Mouse (Mus musculus): ENCODE results near the gene Dmkn. TPM values are rescaled to one million over a fixed set of nuclear protein-coding genes. Genes with fewer than 3 reads are reported as not detected.
"Not testable (repeated sequence)": the region's sequence is repeated elsewhere in the genome, so short reads cannot be mapped to it uniquely, and the experiment has no call there.

The Dmkn gene
- total RNA-seq (2021) = under 1 TPM; 0.46 to 0.97 TPM
- long read RNA-seq, experiment 1 = 0 reads
- long read RNA-seq, experiment 2 = 0 reads

GRCm38 (mm10) chr7:30763456-30763855, at the start of gene Dmkn:
Dmkn (plus strand) TSS chr7:30763756.
- no peak for DNase-seq (ENCODE audit: low spot score)

- DNase-seq (ENCODE audit: low spot score) = peak; percentile 54
Observed at GRCm38 (mm10) chr7:30717006-30717715, 46.4 kb upstream of the Dmkn start.

- no peak for DNase-seq (ENCODE audit: low spot score)
Observed at GRCm38 (mm10) chr7:30717716-30718046, 45.9 kb upstream of the Dmkn start.

GRCm38 (mm10) chr7:30719669-30720068, 43.9 kb upstream of the Dmkn start:
- no peak for DNase-seq (ENCODE audit: low spot score)

- no peak for DNase-seq (ENCODE audit: low spot score)
Observed at GRCm38 (mm10) chr7:30721286-30721685, 42.3 kb upstream of the Dmkn start.

- no peak for DNase-seq (ENCODE audit: low spot score)
Observed at GRCm38 (mm10) chr7:30723274-30723953, 40.1 kb upstream of the Dmkn start.

- no peak for DNase-seq (ENCODE audit: low spot score)
Observed at GRCm38 (mm10) chr7:30728214-30728613, 35.3 kb upstream of the Dmkn start.

- DNase-seq (ENCODE audit: low spot score) = no peak
Observed at GRCm38 (mm10) chr7:30728739-30729395, 34.7 kb upstream of the Dmkn start.

GRCm38 (mm10) chr7:30729396-30730063, 34.0 kb upstream of the Dmkn start, which contains the start of gene Tmem147:
Tmem147 (minus strand) TSS chr7:30729540.
- peak; percentile 95 for DNase-seq (ENCODE audit: low spot score)

GRCm38 (mm10) chr7:30730064-30730722, 33.4 kb upstream of the Dmkn start:
- not testable (repeated sequence) for DNase-seq (ENCODE audit: low spot score)

- DNase-seq (ENCODE audit: low spot score) = no peak
Observed at GRCm38 (mm10) chr7:30736211-30736610, 27.3 kb upstream of the Dmkn start.

GRCm38 (mm10) chr7:30742570-30742969, 21.0 kb upstream of the Dmkn start:
- not testable (repeated sequence) for DNase-seq (ENCODE audit: low spot score)

- DNase-seq (ENCODE audit: low spot score) = not testable (repeated sequence)
Observed at GRCm38 (mm10) chr7:30743617-30744016, 19.9 kb upstream of the Dmkn start, which contains the start of gene Gapdhs. Gapdhs (minus strand) TSS chr7:30743681.

GRCm38 (mm10) chr7:30744022-30744598, 19.4 kb upstream of the Dmkn start:
- no peak for DNase-seq (ENCODE audit: low spot score)

- DNase-seq (ENCODE audit: low spot score) = no peak
Observed at GRCm38 (mm10) chr7:30747525-30748204, 15.9 kb upstream of the Dmkn start.

- no peak for DNase-seq (ENCODE audit: low spot score)
Observed at GRCm38 (mm10) chr7:30749824-30750606, 13.5 kb upstream of the Dmkn start.

- no peak for DNase-seq (ENCODE audit: low spot score)
Observed at GRCm38 (mm10) chr7:30751086-30751669, 12.4 kb upstream of the Dmkn start, which contains the start of gene Sbsn. Sbsn (plus strand) TSS chr7:30751471.

GRCm38 (mm10) chr7:30757001-30757400, 6.6 kb upstream of the Dmkn start:
- no peak for DNase-seq (ENCODE audit: low spot score)

- DNase-seq (ENCODE audit: low spot score) = no peak
Observed at GRCm38 (mm10) chr7:30758853-30759252, 4.7 kb upstream of the Dmkn start.
